Mouse (Mus musculus): ENCODE data around the gene Gm21738. TPM values are rescaled to one million over a fixed set of nuclear protein-coding genes. Genes with fewer than 3 reads are reported as not detected.
"Not testable (repeated sequence)": the region's sequence is repeated elsewhere in the genome, so short reads cannot be mapped to it uniquely, and the experiment has no call there.

Gm21738 gene
- 1.3 and 2.3 TPM in 2 replicates for polyA plus RNA-seq (2012)

- not testable (repeated sequence) for TF ChIP-seq GATA1 (IDR thresholded peaks at IDR 0.05; ENCODE audit: low read length)
Measured at GRCm38 (mm10) chr14:19418830-19419229, at the start of gene Gm21738. Gene Gm21738 (minus strand): TSS chr14:19418930.

Other genes starting within 250 kb of the Gm21738 start
- not detected in 2 replicates for gene Gm2244, start 131.0 kb upstream of the Gm21738 start, polyA plus RNA-seq (2012)
- not detected in 2 replicates for gene Gm2237, start 166.2 kb upstream of the Gm21738 start, polyA plus RNA-seq (2012)
- not detected in 2 replicates for gene Gm5458, start 183.7 kb upstream of the Gm21738 start, polyA plus RNA-seq (2012)

Data from G1E-ER4 (cell line).